Mouse (Mus musculus) megakaryocyte, embryonic 14.5 days (primary cell): ENCODE results near the gene Usp39.

Experiments used
- FLI1 ChIP-seq: IDR thresholded peaks from 2 replicates; pipeline ENCODE4 v1.6.1; 2012; ENCODE audit warnings: low read length, inconsistent platforms, mixed read lengths
- GATA1 ChIP-seq: IDR thresholded peaks from 3 replicates; pipeline ENCODE4 v1.6.1; 2012; ENCODE audit warnings: mixed read lengths, low read length, inconsistent platforms, borderline replicate concordance

DNA sequence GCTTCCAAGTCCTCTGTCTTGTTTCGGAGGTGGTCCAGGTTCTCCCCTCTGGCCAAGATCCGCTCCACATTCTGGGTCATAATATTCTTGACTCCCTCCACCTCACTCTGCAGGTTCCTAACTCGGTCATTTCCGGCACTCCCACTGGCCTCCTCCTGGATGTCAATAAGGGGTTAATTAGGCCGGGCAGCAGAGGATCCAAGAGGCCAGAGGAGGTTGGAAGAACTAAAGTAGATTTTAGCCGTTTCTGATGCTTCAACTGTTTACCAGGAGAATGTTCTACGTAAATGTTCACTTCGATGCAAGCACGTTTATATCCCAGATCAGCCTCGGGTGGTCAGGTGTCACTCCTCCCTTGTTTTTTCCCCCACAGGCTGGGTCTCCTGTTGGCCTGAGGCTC lies 43.3 kb upstream of the Usp39 start:
- TF ChIP-seq GATA1 (no peak), FLI1 (no peak)
